Mouse (Mus musculus) kidney, embryonic 16.5 days (tissue): Measurements from ENCODE around the gene Soat2. TPM values are rescaled to one million over a fixed set of nuclear protein-coding genes. Genes with fewer than 3 reads are reported as not detected.
A peak's percentile ranks its signal among the peaks of the same experiment; 100 is the strongest.

Source experiments
- ATAC-seq: fragments of 200-750 bp; cut with Nextera tagmentation; 2 replicates; pipeline ENCODE4 v1.8.0; 2017; ENCODE audit warnings: moderate TSS enrichment; ENCODE audit not compliant: low FRiP score, low TSS enrichment
- H3K27ac ChIP-seq: fragments of 300-500 bp; sonication (generic); 2 replicates; pipeline ENCODE4 v1.5.1; 2014; ENCODE audit warnings: low read length
- H3K27me3 ChIP-seq: fragments of 300-500 bp; sonication (generic); 2 replicates; pipeline ENCODE4 v1.6.1; 2014; ENCODE audit warnings: low read length, control low read depth, mixed read lengths; ENCODE audit not compliant: insufficient read depth
- H3K36me3 ChIP-seq: fragments of 300-500 bp; sonication (generic); 2 replicates; pipeline ENCODE4 v1.6.1; 2014; ENCODE audit warnings: low read length, control low read depth, mixed read lengths; ENCODE audit not compliant: insufficient read depth
- H3K4me1 ChIP-seq: fragments of 300-500 bp; sonication (generic); 2 replicates; pipeline ENCODE4 v1.6.1; 2014; ENCODE audit warnings: low read length, control low read depth, mixed read lengths; ENCODE audit not compliant: insufficient read depth
- H3K4me2 ChIP-seq: fragments of 300-500 bp; sonication (generic); replicated peaks from 2 replicates; pipeline ENCODE4 v1.6.1; 2014; ENCODE audit warnings: low read depth, low read length
- H3K4me3 ChIP-seq: fragments of 300-500 bp; sonication (generic); 2 replicates; pipeline ENCODE4 v1.5.1; 2014; ENCODE audit warnings: mild to moderate bottlenecking, low read length
- H3K9ac ChIP-seq: fragments of 300-500 bp; sonication (generic); replicated peaks from 2 replicates; pipeline ENCODE4 v1.6.1; 2014; ENCODE audit warnings: low read length
- H3K9me3 ChIP-seq: fragments of 300-500 bp; sonication (generic); 2 replicates; pipeline ENCODE4 v1.6.1; 2016; ENCODE audit warnings: low read length, control low read depth
- WGBS: fragments of 180-500 bp; shearing (Covaris S2); extraction: QIAGEN DNeasy Blood & Tissue Kit; methylation state at CpG from one replicate; pipeline ENCODE4 v1.1.7; 2014; 5-methylcytosine and 5-hydroxymethylcytosine counted together
- polyA plus RNA-seq: library from polyadenylated mRNA; unstranded; fragments of >200 nt; fragmentation: Nextera tagmentation; extraction: Ambion mirVana; gene quantifications from 2 replicates; pipeline ENCODE4 v1.2.1, GENCODE M21; 2015

Soat2 gene
- polyA plus RNA-seq, 1 experiment from 2014 or later = 0.41 TPM

DNA sequence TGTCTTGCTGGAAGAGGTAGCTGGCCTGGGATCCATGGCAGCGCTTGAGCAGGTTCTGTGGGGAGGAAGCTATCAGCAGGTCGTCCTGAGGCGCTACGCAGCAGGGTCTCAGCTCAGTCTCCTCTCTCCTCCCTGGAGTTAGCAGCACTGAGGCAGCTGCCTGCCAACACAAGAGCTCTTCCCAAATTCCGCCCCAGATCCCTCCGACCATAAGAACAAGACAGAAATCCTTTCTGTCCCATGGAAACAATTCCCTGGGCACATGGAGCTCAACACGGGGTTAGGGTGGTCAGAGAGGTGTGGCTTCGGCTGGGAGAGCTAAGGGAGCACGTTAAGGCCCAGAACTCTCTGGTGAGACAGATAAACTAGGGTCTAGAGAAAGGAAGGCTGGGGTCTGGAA, 28.8 kb downstream of the Soat2 start:
- Histone ChIP-seq H3K27ac (no peak overlapping the region), H3K4me2 (no peak overlapping the region), H3K9me3 (no peaks in the 10 kb centered on the region), H3K4me3 (no peak overlapping the region), H3K9ac (no peak overlapping the region), H3K36me3 (peaks cover 7% of the 10 kb centered on the region), H3K27me3 (no peaks in the 10 kb centered on the region), H3K4me1 (0 out of 2 replicates have a peak, but pooled peaks cover 3% of the 10 kb centered on the region)
- 82% methylated on average over 9 of the region's 9 CpGs for WGBS
- no peak for ATAC-seq

DNA sequence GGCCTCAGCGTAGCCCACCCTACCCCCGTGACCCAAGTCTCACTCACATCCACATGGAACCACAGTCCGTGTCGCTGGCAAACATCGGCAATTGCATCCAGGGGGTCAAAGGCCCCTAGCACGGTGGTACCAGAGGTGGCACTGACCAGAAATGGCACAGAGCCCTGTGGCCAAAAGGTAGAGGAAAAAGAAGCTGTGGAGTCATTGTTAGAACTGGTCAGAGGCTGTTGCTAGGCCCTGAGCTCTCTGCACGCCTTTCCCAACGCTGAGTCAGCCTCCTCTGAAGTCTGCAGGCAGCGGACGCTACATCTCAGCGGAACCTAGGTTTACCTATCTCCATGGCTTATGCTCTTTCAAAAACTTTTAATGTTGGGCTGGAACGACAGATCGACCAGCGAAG, 29.6 kb downstream of the Soat2 start:
- no peak overlapping the region for H3K4me3 ChIP-seq
- H3K27me3 ChIP-seq = no peaks in the 10 kb centered on the region
- 86% methylated on average over 14 of the region's 14 CpGs for WGBS
- no peak for ATAC-seq
- H3K4me2 ChIP-seq = no peak overlapping the region
- 0 out of 2 replicates have a peak, but pooled peaks cover 3% of the 10 kb centered on the region for H3K4me1 ChIP-seq
- peak overlapping the region; percentile 11; the same call in 1 of the 2 replicates for H3K27ac ChIP-seq
- H3K36me3 ChIP-seq = peaks cover 14% of the 10 kb centered on the region
- H3K9ac ChIP-seq = no peak overlapping the region
- H3K9me3 ChIP-seq = no peaks in the 10 kb centered on the region

DNA sequence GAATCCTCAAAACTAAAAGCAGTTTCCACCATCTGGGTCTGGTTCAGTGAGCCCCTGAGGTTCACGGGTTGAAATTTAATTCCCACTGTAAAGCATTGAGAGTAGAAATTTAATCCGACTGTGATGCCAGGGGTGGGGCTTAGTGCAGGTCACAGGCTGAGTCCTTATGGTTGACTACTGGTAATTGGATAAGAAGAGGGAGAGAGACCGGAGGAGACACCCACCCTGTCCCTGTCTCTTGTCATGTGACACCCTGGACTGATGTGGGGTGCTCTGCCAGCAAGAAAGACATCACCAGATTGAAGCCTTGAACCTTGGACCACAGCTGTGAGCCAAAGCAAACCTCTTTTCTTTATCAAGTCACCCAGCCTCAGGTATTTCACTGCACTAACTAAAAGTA, 32.8 kb downstream of the Soat2 start:
- ATAC-seq = peak; percentile 84
- Histone ChIP-seq H3K27me3 (no peaks in the 10 kb centered on the region), H3K4me3 (no peak overlapping the region), H3K27ac (peak overlapping the region; percentile 68), H3K9ac (no peak overlapping the region), H3K4me2 (no peak overlapping the region), H3K36me3 (peaks cover 13% of the 10 kb centered on the region), H3K4me1 (0 out of 2 replicates have a peak, but pooled peaks cover 3% of the 10 kb centered on the region), H3K9me3 (no peaks in the 10 kb centered on the region)
- 46% methylated on average over 3 of the region's 3 CpGs for WGBS

DNA sequence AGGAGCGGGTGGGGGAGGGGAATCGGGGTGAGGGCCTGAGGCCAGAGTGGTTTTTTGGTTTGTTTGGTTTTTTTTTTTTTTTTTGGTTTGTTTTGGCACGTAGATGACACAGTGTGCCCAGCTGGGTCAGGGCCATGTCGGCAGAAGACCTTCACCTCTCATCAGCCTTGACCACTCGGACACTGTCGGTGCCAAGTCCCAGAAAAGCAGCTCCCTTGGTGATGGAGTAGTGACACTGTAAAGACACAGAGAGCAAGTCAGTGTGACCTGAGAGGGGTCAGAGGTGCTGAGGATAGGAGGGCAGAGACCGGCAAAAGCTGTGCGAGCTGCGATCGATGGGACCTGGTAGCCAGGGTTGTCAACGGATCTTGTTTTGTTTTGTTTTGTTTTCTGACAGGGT, 35.9 kb downstream of the Soat2 start:
- H3K36me3 ChIP-seq = peaks cover 13% of the 10 kb centered on the region
- WGBS = 68% methylated on average over 11 of the region's 11 CpGs
- ATAC-seq = no peak
- peaks cover 11% of the 10 kb centered on the region for H3K4me1 ChIP-seq
- H3K4me2 ChIP-seq = no peak overlapping the region
- H3K9ac ChIP-seq = no peak overlapping the region
- no peaks in the 10 kb centered on the region for H3K27me3 ChIP-seq
- no peak overlapping the region for H3K4me3 ChIP-seq
- no peak overlapping the region for H3K27ac ChIP-seq
- H3K9me3 ChIP-seq = no peaks in the 10 kb centered on the region

DNA sequence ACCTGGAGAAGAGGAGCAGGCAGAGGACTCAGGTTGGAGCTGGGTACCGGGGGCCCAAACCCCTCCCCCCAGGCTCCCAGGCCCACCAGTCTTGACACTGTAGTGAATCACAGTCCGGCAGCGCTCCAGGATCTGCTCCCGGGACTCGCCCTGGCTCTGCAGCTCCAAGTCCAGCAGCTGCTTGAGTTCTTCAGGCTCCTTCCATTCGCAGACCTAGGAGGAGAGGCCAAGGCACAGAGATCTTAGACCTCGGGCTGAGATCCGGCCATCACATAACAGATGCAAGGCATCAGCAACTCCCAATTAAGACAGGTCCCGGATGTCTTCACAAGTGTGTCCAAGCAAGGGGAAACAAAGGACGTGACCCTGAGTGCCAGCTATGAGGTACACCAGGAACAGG, 37.8 kb downstream of the Soat2 start:
- H3K4me1 ChIP-seq = peaks cover 17% of the 10 kb centered on the region
- no peaks in the 10 kb centered on the region for H3K9me3 ChIP-seq
- peak overlapping the region; percentile 52 for H3K9ac ChIP-seq
- ATAC-seq = no peak
- no peaks in the 10 kb centered on the region for H3K27me3 ChIP-seq
- H3K4me3 ChIP-seq = peak overlapping the region; percentile 10
- peaks cover 13% of the 10 kb centered on the region for H3K36me3 ChIP-seq
- 64% methylated on average over 10 of the region's 10 CpGs for WGBS
- H3K4me2 ChIP-seq = no peak overlapping the region; the same call in 1 of the 2 replicates
- H3K27ac ChIP-seq = peak overlapping the region; percentile 58; the same call in 1 of the 2 replicates

DNA sequence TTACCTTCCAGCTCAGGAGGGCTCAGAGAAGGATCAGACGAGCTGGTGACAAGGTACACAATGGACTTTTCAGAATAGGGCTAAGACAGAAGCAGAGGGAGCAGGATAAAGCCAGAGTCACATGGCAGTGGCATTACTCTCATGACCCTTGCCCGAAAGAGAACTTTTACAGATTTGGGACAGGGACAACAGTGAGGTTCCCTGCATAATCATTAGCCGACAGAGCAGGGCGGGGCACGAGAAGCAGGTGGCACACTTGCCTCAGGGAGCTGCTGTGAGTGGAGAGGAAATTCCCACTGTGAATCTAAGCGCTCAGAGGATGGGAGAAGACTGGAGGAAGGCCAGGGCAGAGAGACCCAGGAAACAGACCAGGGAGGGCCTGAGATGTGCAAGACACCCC, 38.6 kb downstream of the Soat2 start:
- Histone ChIP-seq H3K27me3 (no peaks in the 10 kb centered on the region), H3K9ac (peak overlapping the region; percentile 52), H3K9me3 (no peaks in the 10 kb centered on the region), H3K4me2 (no peak overlapping the region), H3K4me3 (peak overlapping the region; percentile 10), H3K4me1 (peaks cover 17% of the 10 kb centered on the region), H3K36me3 (peaks cover 13% of the 10 kb centered on the region), H3K27ac (peak overlapping the region; percentile 58; the same call in 1 of the 2 replicates)
- peak; percentile 58 for ATAC-seq
- 65% methylated on average over 6 of the region's 6 CpGs for WGBS

DNA sequence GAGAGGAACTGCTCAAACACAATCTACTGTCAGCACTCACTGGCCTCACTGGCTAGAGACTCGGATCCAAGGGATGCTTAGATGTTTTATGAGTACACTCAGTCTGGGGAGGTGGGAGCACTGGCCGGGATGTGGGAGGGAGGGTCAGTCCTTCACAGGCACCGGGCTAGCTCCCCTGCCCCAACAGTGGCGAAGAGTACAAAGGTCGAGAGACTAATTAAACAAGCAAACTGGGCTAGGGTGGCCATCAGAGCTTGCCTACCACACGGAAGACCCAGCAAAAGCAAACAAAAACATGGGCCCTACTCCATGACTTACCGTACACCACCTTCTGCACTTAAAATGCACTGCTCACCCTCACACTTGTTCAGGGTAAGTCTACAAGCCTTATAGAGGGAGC, 41.4 kb downstream of the Soat2 start:
- H3K4me1 ChIP-seq = peaks cover 17% of the 10 kb centered on the region
- no peak for ATAC-seq
- H3K4me2 ChIP-seq = no peak overlapping the region
- H3K27ac ChIP-seq = peak overlapping the region; percentile 4; the same call in 1 of the 2 replicates
- WGBS = 26% methylated on average over 7 of the region's 7 CpGs
- no peaks in the 10 kb centered on the region for H3K36me3 ChIP-seq
- 0 out of 2 replicates have a peak overlapping the region, but pooled peaks have one; percentile 11 for H3K9ac ChIP-seq
- H3K4me3 ChIP-seq = no peak overlapping the region
- H3K9me3 ChIP-seq = no peaks in the 10 kb centered on the region
- H3K27me3 ChIP-seq = no peaks in the 10 kb centered on the region

DNA sequence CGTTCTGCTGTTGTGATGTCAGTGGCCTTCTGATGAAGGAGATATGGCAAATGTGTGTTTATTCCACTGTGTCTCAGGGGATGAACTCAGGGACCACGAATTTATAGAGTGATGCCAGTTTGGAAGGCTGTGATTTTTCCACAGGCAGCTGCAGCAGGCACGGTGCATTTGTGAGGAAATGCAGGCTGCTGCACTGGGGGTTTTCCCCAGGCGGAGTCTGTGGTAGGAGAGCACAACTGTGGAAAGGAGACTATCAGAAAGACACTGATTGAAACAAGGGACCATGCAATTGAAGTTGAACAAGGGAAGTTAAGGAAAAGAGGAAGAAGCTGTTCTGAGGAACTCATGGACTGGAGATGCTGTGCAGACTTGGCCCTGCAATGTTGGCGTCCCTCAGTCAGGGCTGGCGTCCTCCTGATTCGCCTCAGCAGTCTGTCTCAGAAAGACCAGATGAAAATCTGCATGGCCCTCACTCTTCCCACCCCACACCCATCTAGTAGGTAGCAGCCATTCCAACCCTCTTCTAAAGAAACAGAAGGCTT, 42.0 kb downstream of the Soat2 start:
- H3K36me3 ChIP-seq = no peaks in the 10 kb centered on the region
- no peak overlapping the region for H3K4me2 ChIP-seq
- WGBS = 71% methylated on average over 7 of the region's 7 CpGs
- 0 out of 2 replicates have a peak overlapping the region, but pooled peaks have one; percentile 11 for H3K9ac ChIP-seq
- 0 out of 2 replicates have a peak overlapping the region, but pooled peaks have one; percentile 4 for H3K27ac ChIP-seq
- H3K27me3 ChIP-seq = no peaks in the 10 kb centered on the region
- H3K4me3 ChIP-seq = no peak overlapping the region
- no peaks in the 10 kb centered on the region for H3K9me3 ChIP-seq
- ATAC-seq = no peak
- H3K4me1 ChIP-seq = peaks cover 17% of the 10 kb centered on the region

DNA sequence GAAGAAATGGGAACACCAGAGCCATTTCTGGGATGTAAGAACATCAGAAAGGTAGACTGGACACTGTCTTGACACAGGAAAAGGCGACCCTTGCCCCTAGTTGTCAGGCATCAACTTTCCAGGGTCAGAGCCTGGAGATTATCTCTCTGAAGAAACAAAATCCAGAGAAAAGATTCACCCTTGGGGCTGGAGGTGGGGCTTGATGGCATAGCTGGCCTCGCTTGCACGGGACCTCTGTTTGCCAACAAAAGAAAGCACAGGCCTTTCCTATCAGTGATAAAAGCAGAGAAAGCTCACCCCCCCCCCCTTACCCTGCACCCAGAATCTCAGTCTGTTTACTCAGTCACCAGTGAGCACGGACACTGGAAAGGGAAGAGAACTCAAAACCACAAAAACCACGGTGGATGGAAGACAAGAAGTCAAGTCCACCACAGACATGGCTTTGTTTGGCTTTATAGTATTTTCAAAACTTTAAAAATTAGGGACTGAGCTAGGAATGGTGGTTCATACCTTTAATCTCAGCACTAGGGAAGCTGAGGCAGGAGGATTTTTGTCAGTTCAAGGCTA, 42.6 kb downstream of the Soat2 start:
- Histone ChIP-seq H3K27ac (no peak overlapping the region), H3K9me3 (no peaks in the 10 kb centered on the region), H3K27me3 (no peaks in the 10 kb centered on the region), H3K4me3 (no peak overlapping the region), H3K4me1 (peaks cover 17% of the 10 kb centered on the region), H3K36me3 (no peaks in the 10 kb centered on the region), H3K4me2 (no peak overlapping the region), H3K9ac (no peak overlapping the region)
- WGBS = 69% methylated on average over 5 of the region's 5 CpGs
- no peak for ATAC-seq

DNA sequence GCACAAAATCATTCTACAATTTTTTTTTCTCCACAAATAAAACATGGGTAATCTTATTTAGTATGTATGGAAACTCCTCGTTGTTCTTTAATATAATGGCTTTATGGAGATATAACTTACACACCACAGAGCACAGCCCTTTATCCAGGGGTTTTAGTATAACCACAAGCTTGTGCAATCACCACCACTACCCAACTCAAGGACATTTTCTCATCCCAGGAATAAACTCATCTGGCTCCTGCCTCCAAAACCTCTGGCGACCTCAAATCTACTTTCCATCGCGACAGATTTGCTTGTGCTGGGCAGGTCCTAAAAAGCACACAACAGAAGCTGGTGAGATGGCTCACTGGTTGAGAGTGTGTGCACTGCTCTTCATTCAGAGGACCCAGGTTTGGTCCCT, 43.3 kb downstream of the Soat2 start:
- H3K9me3 ChIP-seq = no peaks in the 10 kb centered on the region
- H3K27me3 ChIP-seq = no peaks in the 10 kb centered on the region
- no peak overlapping the region for H3K27ac ChIP-seq
- H3K4me2 ChIP-seq = no peak overlapping the region
- no peak overlapping the region for H3K9ac ChIP-seq
- no peak overlapping the region for H3K4me3 ChIP-seq
- ATAC-seq = no peak
- no peaks in the 10 kb centered on the region for H3K36me3 ChIP-seq
- WGBS = 92% methylated on average over 4 of the region's 4 CpGs
- H3K4me1 ChIP-seq = peaks cover 13% of the 10 kb centered on the region
